Mouse (Mus musculus) embryo, embryonic 11 days (tissue): ENCODE data around the gene Emx1.
A peak's percentile ranks its signal among the peaks of the same experiment; 100 is the strongest.

Experiments used
- DNase-seq: peaks from one replicate; pipeline ENCODE4 v3.0.0-alpha.2; 2015

Gene Emx1

GRCm38 (mm10) chr6:85189911-85190591, 2.8 kb downstream of the Emx1 start:
- DNase-seq: peak; percentile 71

GRCm38 (mm10) chr6:85190671-85191070, 3.4 kb downstream of the Emx1 start:
- peak; percentile 64 for DNase-seq

GRCm38 (mm10) chr6:85191751-85192440, 4.7 kb downstream of the Emx1 start:
- no peak for DNase-seq

GRCm38 (mm10) chr6:85193381-85194318, 6.4 kb downstream of the Emx1 start:
- DNase-seq: peak; percentile 56

- DNase-seq: no peak
Measured at GRCm38 (mm10) chr6:85197951-85198350, 10.7 kb downstream of the Emx1 start.

- DNase-seq: no peak
Measured at GRCm38 (mm10) chr6:85206182-85206938, 19.1 kb downstream of the Emx1 start.

- peak; percentile 22 for DNase-seq
Measured at GRCm38 (mm10) chr6:85206939-85207285, 19.7 kb downstream of the Emx1 start.

GRCm38 (mm10) chr6:85207345-85207744, 20.1 kb downstream of the Emx1 start:
- DNase-seq: no peak

- no peak for DNase-seq
Measured at GRCm38 (mm10) chr6:85209226-85209967, 22.2 kb downstream of the Emx1 start.

- DNase-seq: no peak
Measured at GRCm38 (mm10) chr6:85210686-85211085, 23.4 kb downstream of the Emx1 start.

GRCm38 (mm10) chr6:85218251-85218650, 31.0 kb downstream of the Emx1 start:
- no peak for DNase-seq

- peak; percentile 53 for DNase-seq
Measured at GRCm38 (mm10) chr6:85218684-85219445, 31.6 kb downstream of the Emx1 start.

GRCm38 (mm10) chr6:85219706-85220105, 32.5 kb downstream of the Emx1 start:
- no peak for DNase-seq

GRCm38 (mm10) chr6:85220917-85221316, 33.7 kb downstream of the Emx1 start:
- peak; percentile 42 for DNase-seq

GRCm38 (mm10) chr6:85222551-85222950, 35.3 kb downstream of the Emx1 start:
- DNase-seq: no peak

- peak; percentile 53 for DNase-seq
Measured at GRCm38 (mm10) chr6:85223498-85224150, 36.4 kb downstream of the Emx1 start.

- DNase-seq: no peak
Measured at GRCm38 (mm10) chr6:85224442-85224891, 37.2 kb downstream of the Emx1 start.

- no peak for DNase-seq
Measured at GRCm38 (mm10) chr6:85226570-85226969, 39.3 kb downstream of the Emx1 start.

- DNase-seq: no peak
Measured at GRCm38 (mm10) chr6:85227520-85227919, 40.3 kb downstream of the Emx1 start.

GRCm38 (mm10) chr6:85230762-85231161, 43.5 kb downstream of the Emx1 start:
- no peak for DNase-seq

- DNase-seq: no peak
Measured at GRCm38 (mm10) chr6:85231469-85231868, 44.2 kb downstream of the Emx1 start.
